Mouse (Mus musculus) heart, adult 11 months (tissue): Measurements from ENCODE around the gene CN725425.

ENCODE experiments used
- DNase-seq: peaks from one replicate; pipeline ENCODE4 v3.0.0; 2022

CN725425 gene

DNA sequence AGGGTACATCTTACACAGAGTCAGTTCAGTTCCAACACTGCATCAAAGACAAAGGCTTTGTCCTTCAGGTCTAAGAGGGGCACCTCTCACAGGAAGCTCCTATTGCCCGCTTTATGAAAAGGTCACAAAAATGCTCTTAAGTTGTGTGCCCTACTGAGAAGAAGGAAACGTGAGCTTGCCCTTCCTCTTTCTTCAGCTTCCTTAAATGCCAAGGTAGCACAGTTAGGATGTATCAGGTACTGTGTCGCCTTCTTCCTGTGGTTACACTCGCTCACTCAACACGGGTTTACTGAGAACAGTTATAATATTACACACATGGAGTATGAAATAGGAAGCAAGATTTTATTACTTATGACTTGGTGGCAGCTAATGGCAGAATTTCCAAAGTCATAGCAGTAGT lies 38.0 kb downstream of the CN725425 start:
- DNase-seq = no peak

GRCm38 (mm10) chr15:91240683-91241335 lies 41.5 kb downstream of the CN725425 start:
- DNase-seq = no peak

- no peak for DNase-seq
Observed at GRCm38 (mm10) chr15:91250815-91251214, 51.5 kb downstream of the CN725425 start.

GRCm38 (mm10) chr15:91251544-91252408 lies 52.5 kb downstream of the CN725425 start:
- no peak for DNase-seq

GRCm38 (mm10) chr15:91252956-91253355 lies 53.7 kb downstream of the CN725425 start:
- no peak for DNase-seq

DNA sequence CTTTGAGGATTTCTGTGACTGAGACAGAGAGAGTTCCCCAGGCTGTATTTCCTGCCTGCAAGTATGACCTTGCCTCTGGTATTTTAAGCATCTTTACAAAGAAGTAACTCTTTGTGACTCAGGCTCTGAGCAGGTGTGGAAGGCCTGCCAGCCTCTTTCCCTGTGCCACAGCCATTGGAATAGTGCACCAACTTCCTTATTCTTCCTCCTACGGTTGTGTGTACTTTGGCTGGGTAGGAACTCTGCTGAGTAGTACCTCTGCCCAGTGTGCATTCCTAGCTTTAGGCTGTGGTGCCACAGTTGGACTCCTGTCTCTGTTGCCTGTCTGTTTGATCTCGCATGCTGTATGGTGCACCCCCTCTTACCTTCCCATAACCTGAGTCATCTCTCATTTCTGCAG lies 56.0 kb downstream of the CN725425 start:
- DNase-seq = no peak

GRCm38 (mm10) chr15:91257140-91257539 lies 57.8 kb downstream of the CN725425 start:
- DNase-seq = no peak

- no peak for DNase-seq
Observed at GRCm38 (mm10) chr15:91260578-91260977, 61.3 kb downstream of the CN725425 start.

DNA sequence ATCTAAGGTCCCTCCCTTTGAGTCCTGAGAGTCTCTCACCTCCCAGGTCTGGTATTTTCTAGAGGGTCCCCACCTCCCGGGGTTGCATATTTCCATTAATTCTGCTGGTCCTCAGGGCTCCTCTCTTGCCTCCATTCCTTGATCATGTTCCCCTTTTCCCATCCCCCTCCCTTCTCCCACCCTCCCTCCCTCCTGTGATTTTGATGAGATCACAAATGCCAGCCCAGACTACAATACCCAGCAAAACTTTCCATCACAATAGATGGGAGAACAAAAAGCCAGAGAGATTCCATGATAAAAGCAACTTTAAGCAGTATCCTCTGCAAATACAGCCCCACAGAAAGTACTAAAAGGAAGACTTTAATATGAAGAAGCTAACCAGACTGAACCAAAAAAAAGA lies 64.6 kb downstream of the CN725425 start:
- DNase-seq = peak; percentile 41

DNA sequence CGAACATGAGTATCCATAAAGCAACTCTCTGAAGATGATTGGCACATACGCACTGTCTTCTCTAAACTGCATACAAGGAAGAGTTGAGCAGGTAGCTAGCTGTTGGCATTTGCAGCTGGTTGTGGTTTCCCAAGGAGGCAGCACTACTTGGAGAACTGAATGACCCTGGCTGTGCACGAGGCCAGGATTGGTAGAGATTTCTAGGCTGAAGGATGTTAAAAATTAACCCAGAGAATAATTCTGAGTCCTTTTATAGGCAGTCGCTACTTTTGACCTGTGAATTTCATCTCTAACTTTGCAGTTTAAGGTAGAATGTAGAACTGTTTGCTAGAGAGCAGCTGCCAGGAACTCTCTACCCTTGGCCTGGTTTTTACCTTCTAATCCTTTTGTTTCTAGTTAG lies 69.2 kb downstream of the CN725425 start:
- DNase-seq = peak; percentile 28

DNA sequence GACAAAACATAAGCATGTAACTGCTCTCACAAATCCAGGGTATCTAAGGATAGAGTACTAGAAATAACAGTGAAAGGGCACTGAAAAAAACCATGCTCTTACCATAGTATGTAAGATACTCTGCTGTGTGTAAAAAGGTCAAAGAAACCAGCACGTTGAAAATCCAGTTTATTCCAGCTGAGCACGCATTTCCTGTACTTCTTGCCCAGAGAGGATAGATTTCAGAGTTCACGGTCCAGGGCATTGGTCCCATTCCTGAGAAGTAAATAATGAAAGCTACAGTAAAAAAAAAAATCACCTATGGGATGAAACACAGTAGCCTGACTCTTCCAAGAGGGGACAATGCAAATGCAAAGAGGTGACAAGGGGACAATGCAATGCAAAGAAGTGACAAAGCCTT lies 76.7 kb downstream of the CN725425 start:
- DNase-seq = peak; percentile 55

DNA sequence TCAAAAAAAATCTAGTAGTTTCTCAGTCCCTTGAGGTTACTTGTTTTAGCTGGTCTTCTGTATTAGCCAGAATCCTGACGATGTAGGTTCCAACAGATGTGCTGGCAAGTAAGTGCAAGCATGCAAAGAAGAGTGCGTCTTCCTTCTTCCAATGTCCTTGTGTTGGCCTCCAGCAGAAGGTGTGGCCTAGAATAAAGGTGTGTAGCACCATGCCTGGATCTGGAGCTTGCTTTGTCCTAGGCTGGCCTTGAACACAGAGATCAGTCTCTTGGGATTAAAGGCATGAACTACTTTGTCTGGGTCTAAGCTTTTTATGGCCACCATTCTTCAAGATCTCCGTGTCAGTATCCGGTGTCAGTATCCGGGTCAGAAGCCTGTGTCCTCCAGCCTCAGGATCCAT lies 80.3 kb downstream of the CN725425 start:
- peak; percentile 75 for DNase-seq

- DNase-seq = peak; percentile 84
Observed at GRCm38 (mm10) chr15:91281521-91281920, 82.2 kb downstream of the CN725425 start.

DNA sequence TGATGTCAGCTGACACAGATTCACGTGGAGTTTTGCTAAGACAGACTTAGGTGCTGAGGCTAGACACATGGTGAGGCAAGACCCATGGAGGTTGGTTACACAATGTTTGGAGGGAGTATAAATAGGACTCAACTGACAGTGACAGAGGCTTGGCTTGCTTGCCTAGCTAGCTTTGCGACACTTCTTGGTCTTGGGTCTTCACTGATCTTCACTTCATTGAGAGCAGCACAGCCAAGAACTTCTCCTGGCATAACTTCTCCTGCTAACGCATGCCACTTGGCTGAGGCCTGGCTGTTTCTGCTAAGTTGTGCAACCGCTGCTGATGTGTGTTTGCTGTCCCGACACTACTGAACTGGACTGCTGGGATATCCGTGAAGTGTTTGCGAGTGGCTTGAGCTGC lies 83.5 kb downstream of the CN725425 start:
- DNase-seq = peak; percentile 97

DNA sequence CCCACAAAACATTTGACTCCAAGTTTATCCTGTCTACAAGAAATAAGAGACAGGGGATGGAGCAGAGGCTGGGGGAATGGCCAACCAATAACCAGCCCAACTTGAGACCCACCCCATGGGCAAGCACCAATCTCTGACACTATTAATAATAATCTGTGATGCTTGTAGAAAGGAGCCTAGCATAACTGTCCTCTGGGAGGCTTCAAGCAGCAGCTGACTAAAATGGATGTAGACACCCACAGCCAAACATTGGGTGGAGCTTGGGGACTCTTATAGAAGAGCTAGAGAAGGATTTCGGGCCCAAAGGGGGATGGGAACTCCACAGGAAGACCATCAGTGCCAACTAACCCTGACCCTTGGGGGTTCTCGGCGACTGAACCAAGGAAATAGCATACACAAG lies 84.1 kb downstream of the CN725425 start:
- DNase-seq = peak; percentile 83

- peak; percentile 81 for DNase-seq
Observed at GRCm38 (mm10) chr15:91299319-91299835, 100.1 kb downstream of the CN725425 start.

GRCm38 (mm10) chr15:91301366-91301765 lies 102.1 kb downstream of the CN725425 start:
- DNase-seq = peak; percentile 96

DNA sequence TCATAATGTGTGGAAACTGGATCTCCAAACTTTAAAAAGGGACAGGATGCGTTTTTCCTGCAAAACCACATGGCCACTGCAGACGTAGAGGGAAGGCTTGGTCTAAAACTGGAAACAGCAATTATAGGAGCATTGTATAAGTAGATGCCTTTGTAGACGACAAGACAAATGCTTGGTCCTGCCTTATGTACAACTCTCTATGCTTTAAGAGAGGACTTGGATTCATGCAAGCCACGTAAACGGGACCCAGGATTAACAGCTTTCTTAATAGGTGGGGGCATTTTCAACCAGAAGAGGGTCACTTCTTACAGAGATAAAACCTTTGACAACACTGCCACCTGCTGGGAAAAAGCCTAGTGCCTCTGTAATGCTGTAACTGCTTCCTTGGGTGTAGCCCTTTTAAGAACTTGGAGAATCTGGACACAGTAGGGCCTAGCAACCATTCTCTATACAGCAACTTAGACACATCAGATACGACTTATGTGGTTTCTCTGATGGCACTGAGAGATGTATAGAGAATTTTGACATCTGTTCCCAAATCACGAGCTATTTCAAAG lies 105.1 kb downstream of the CN725425 start:
- peak; percentile 74 for DNase-seq
